ENCODE assay signal across 20 mouse cellular contexts in genomic region chr15:102250521-102250920, GRCm38 (mm10). TPM values are rescaled to one million over a fixed set of nuclear protein-coding genes. Genes with fewer than 3 reads are reported as not detected.
DNase-seq lines count a peak whose midpoint lies in the region; ATAC-seq and TF ChIP-seq lines count a peak whose summit lies in the region.
"Had no signal": no experiment of that assay in that cellular context is flagged by ENCODE, and none has a peak within 500 bp of the region (broad histone marks: within the 10 kb centered on the region; RNA-seq: fewer than 3 reads in every experiment).

No protein-coding gene starts in this region.

- H3K27me3 ChIP-seq in forebrain, embryonic 10.5 days (ENCODE audit: poor library complexity, severe bottlenecking), result peaks cover 83% of the 10 kb centered on the region
- peaks cover 12% of the 10 kb centered on the region; the same call in 1 of the 2 replicates for H3K27me3 ChIP-seq in forebrain, embryonic 14.5 days (replicated peaks; ENCODE audit: control insufficient read depth, insufficient read depth, low read length)
- H3K27me3 ChIP-seq in midbrain, embryonic 11.5 days (ENCODE audit: control insufficient read depth, insufficient read depth, low read length), result peaks cover 42% of the 10 kb centered on the region
- peaks cover 11% of the 10 kb centered on the region; the same call in 1 of the 2 replicates for H3K27me3 ChIP-seq in midbrain, postnatal 0 days (ENCODE audit: insufficient read depth, low read length)
- no peaks in the 10 kb centered on the region for H3K27me3 ChIP-seq in limb, embryonic 12.5 days

- WGBS in forebrain, embryonic 10.5 days, result 62% methylated on average over 5 of the region's 5 CpGs
- WGBS in forebrain, embryonic 14.5 days, result 64% methylated on average over 5 of the region's 5 CpGs
- WGBS in midbrain, embryonic 11.5 days, result 59% methylated on average over 5 of the region's 5 CpGs
- WGBS in midbrain, postnatal 0 days, result 63% methylated on average over 5 of the region's 5 CpGs
- WGBS in limb, embryonic 12.5 days, result 54% methylated on average over 5 of the region's 5 CpGs

- H3K9ac ChIP-seq in forebrain, embryonic 14.5 days (ENCODE audit: low read length), result no peak overlapping the region
- H3K9ac ChIP-seq in midbrain, embryonic 11.5 days (ENCODE audit: low read length), result no peak overlapping the region
- no peak overlapping the region for H3K9ac ChIP-seq in midbrain, postnatal 0 days (replicated peaks; ENCODE audit: low read length, poor library complexity, severe bottlenecking)
- peak overlapping the region; percentile 52 for H3K9ac ChIP-seq in limb, embryonic 12.5 days (replicated peaks)
- H3K9ac ChIP-seq: neural tube, embryonic 15.5 days had no signal

- H3K4me3 ChIP-seq in forebrain, embryonic 10.5 days, result peak overlapping the region; percentile 69; the same call in 1 of the 2 replicates
- no peak overlapping the region for H3K4me3 ChIP-seq in forebrain, embryonic 14.5 days (ENCODE audit: low read depth, low read length)
- H3K4me3 ChIP-seq in midbrain, embryonic 11.5 days (ENCODE audit: low read depth, low read length), result no peak overlapping the region
- no peak overlapping the region for H3K4me3 ChIP-seq in midbrain, postnatal 0 days (ENCODE audit: low read depth, low read length)
- H3K4me3 ChIP-seq in limb, embryonic 12.5 days (replicated peaks), result peak overlapping the region; percentile 67; the same call in 1 of the 2 replicates
- H3K4me3 ChIP-seq: neural tube, embryonic 15.5 days had no signal

- H3K36me3 ChIP-seq in forebrain, embryonic 10.5 days (replicated peaks), result peaks cover 4% of the 10 kb centered on the region; the same call in 1 of the 2 replicates
- H3K36me3 ChIP-seq in forebrain, embryonic 14.5 days (ENCODE audit: control insufficient read depth, insufficient read depth, low read length), result no peaks in the 10 kb centered on the region
- H3K36me3 ChIP-seq in midbrain, embryonic 11.5 days (ENCODE audit: control insufficient read depth, insufficient read depth, low read length), result no peaks in the 10 kb centered on the region
- H3K36me3 ChIP-seq in midbrain, postnatal 0 days (ENCODE audit: insufficient read depth, low read length), result no peaks in the 10 kb centered on the region
- peaks cover 49% of the 10 kb centered on the region for H3K36me3 ChIP-seq in limb, embryonic 12.5 days
- H3K36me3 ChIP-seq: neural tube, embryonic 15.5 days had no signal

- no peaks in the 10 kb centered on the region for H3K9me3 ChIP-seq in forebrain, embryonic 10.5 days
- no peaks in the 10 kb centered on the region for H3K9me3 ChIP-seq in forebrain, embryonic 14.5 days (replicated peaks; ENCODE audit: control insufficient read depth, low read length)
- no peaks in the 10 kb centered on the region for H3K9me3 ChIP-seq in midbrain, embryonic 11.5 days (ENCODE audit: control insufficient read depth, low read length)
- no peaks in the 10 kb centered on the region for H3K9me3 ChIP-seq in midbrain, postnatal 0 days (ENCODE audit: low read length)
- no peaks in the 10 kb centered on the region for H3K9me3 ChIP-seq in limb, embryonic 12.5 days
- H3K9me3 ChIP-seq: neural tube, embryonic 15.5 days had no signal

- H3K4me2 ChIP-seq in forebrain, embryonic 14.5 days (ENCODE audit: low read length), result no peak overlapping the region
- H3K4me2 ChIP-seq in midbrain, embryonic 11.5 days, result no peak overlapping the region
- H3K4me2 ChIP-seq in midbrain, postnatal 0 days (ENCODE audit: low read depth, low read length, poor library complexity, severe bottlenecking), result no peak overlapping the region
- H3K4me2 ChIP-seq in limb, embryonic 12.5 days, result peak overlapping the region; percentile 97

- no peak for ATAC-seq in forebrain, embryonic 14.5 days
- ATAC-seq in midbrain, embryonic 11.5 days (ENCODE audit: low FRiP score), result no peak
- no peak for ATAC-seq in midbrain, postnatal 0 days (ENCODE audit: low FRiP score)
- no peak for ATAC-seq in limb, embryonic 12.5 days (ENCODE audit: insufficient number of reproducible peaks, insufficient read depth, low FRiP score, low TSS enrichment, low read depth)

- no peak for TF ChIP-seq CTCF in midbrain, postnatal 0 days (IDR thresholded peaks at IDR 0.05)

- H3K4me1 ChIP-seq in forebrain, embryonic 10.5 days, result peaks cover 83% of the 10 kb centered on the region
- peaks cover 10% of the 10 kb centered on the region for H3K4me1 ChIP-seq in forebrain, embryonic 14.5 days (ENCODE audit: control insufficient read depth, insufficient read depth, low read length)
- H3K4me1 ChIP-seq in midbrain, embryonic 11.5 days (ENCODE audit: control insufficient read depth, insufficient read depth, low read length), result peaks cover 19% of the 10 kb centered on the region
- no peaks in the 10 kb centered on the region for H3K4me1 ChIP-seq in midbrain, postnatal 0 days (ENCODE audit: insufficient read depth, low read length)
- H3K4me1 ChIP-seq in limb, embryonic 12.5 days (replicated peaks), result peaks cover 81% of the 10 kb centered on the region

- peak overlapping the region; percentile 87; the same call in 1 of the 2 replicates for H3K27ac ChIP-seq in forebrain, embryonic 10.5 days
- H3K27ac ChIP-seq in forebrain, embryonic 14.5 days (ENCODE audit: low read depth, low read length), result no peak overlapping the region
- H3K27ac ChIP-seq in midbrain, embryonic 11.5 days (ENCODE audit: low read depth, low read length), result no peak overlapping the region
- H3K27ac ChIP-seq in midbrain, postnatal 0 days (ENCODE audit: low read depth, low read length), result no peak overlapping the region
- H3K27ac ChIP-seq in limb, embryonic 12.5 days, result peak overlapping the region; percentile 100

- no peak for DNase-seq in forebrain, embryonic 10.5 days (ENCODE audit: extremely low spot score, low spot score)
- no peak for DNase-seq in forebrain, embryonic 14.5 days (ENCODE audit: low spot score)
- DNase-seq in midbrain, embryonic 11.5 days (ENCODE audit: low spot score, missing footprints), result peak; percentile 79
- no peak for DNase-seq in midbrain, postnatal 0 days (ENCODE audit: low spot score)
- no peak for DNase-seq in B cell, adult 2 months
- no peak for DNase-seq in right cerebral cortex, adult 18-20 months
- no peak for DNase-seq in thymus, postnatal 36 days
- DNase-seq: adrenal gland, adult 2 months; cerebellum, adult 11-12 months; heart, postnatal 36 days; kidney, adult 2 months; kidney, postnatal 4 days; liver; lung, adult 2 months; retina, postnatal 1 day; spleen, adult 18-20 months had no signal

RNA-seq across cellular contexts. Expression of gene Rarg, which starts 6.8 kb away (rescaled TPM):
- polyA plus RNA-seq in forebrain, embryonic 10.5 days (2016; fragmentation: Nextera tagmentation; extraction: Ambion mirVana), result 27.5 and 31.3 TPM in 2 replicates
- polyA plus RNA-seq in forebrain, embryonic 14.5 days (2014; fragmentation: Nextera tagmentation; extraction: Ambion mirVana), result 4.0 and 5.3 TPM in 2 replicates
- 10.1 and 10.5 TPM in 2 replicates for polyA plus RNA-seq in midbrain, embryonic 11.5 days (2014; fragmentation: Nextera tagmentation; extraction: Ambion mirVana)
- 4.4 and 12.6 TPM in 2 replicates for total RNA-seq in midbrain, postnatal 0 days (2014; rRNA removed)
- 3.9 and 4.2 TPM in 2 replicates for polyA plus RNA-seq in midbrain, postnatal 0 days (2015; fragmentation: Nextera tagmentation; extraction: Ambion mirVana)
- polyA plus RNA-seq in limb, embryonic 12.5 days (2016; fragmentation: Nextera tagmentation; extraction: Ambion mirVana), result 137 TPM in 2 replicates

RNA-seq across cellular contexts. Expression of gene Itgb7, which starts 18.8 kb away (rescaled TPM):
- polyA plus RNA-seq in forebrain, embryonic 10.5 days (2016; fragmentation: Nextera tagmentation; extraction: Ambion mirVana), result 0.42 and 0.55 TPM in 2 replicates
- 0.38 and 0.49 TPM in 2 replicates for polyA plus RNA-seq in forebrain, embryonic 14.5 days (2014; fragmentation: Nextera tagmentation; extraction: Ambion mirVana)
- 0.15 and 0.55 TPM in 2 replicates for polyA plus RNA-seq in midbrain, embryonic 11.5 days (2014; fragmentation: Nextera tagmentation; extraction: Ambion mirVana)
- total RNA-seq in midbrain, postnatal 0 days (2014; rRNA removed), result 0.88 and 1.5 TPM in 2 replicates
- 1.1 and 1.2 TPM in 2 replicates for polyA plus RNA-seq in midbrain, postnatal 0 days (2015; fragmentation: Nextera tagmentation; extraction: Ambion mirVana)
- polyA plus RNA-seq in limb, embryonic 12.5 days (2016; fragmentation: Nextera tagmentation; extraction: Ambion mirVana), result 2.9 and 3.3 TPM in 2 replicates

RNA-seq across cellular contexts. Expression of gene Gm9918, which starts 19.8 kb away (rescaled TPM):
- 0.48 and 0.76 TPM in 2 replicates for polyA plus RNA-seq in forebrain, embryonic 10.5 days (2016; fragmentation: Nextera tagmentation; extraction: Ambion mirVana)
- not detected in 2 replicates for polyA plus RNA-seq in forebrain, embryonic 14.5 days (2014; fragmentation: Nextera tagmentation; extraction: Ambion mirVana)
- 0.15 and 0.23 TPM in 2 replicates for polyA plus RNA-seq in midbrain, embryonic 11.5 days (2014; fragmentation: Nextera tagmentation; extraction: Ambion mirVana)
- total RNA-seq in midbrain, postnatal 0 days (2014; rRNA removed), result not detected in 2 replicates
- not detected in 2 replicates for polyA plus RNA-seq in midbrain, postnatal 0 days (2015; fragmentation: Nextera tagmentation; extraction: Ambion mirVana)
- 1.3 and 1.4 TPM in 2 replicates for polyA plus RNA-seq in limb, embryonic 12.5 days (2016; fragmentation: Nextera tagmentation; extraction: Ambion mirVana)
- total RNA-seq: adrenal gland, adult 2 months; CH12.LX; gastrocnemius, adult 8-10 months; heart, postnatal 36 days had no signal

RNA-seq across cellular contexts. Expression of gene Mfsd5, which starts 28.7 kb away (rescaled TPM):
- 64.2 and 66.8 TPM in 2 replicates for polyA plus RNA-seq in forebrain, embryonic 10.5 days (2016; fragmentation: Nextera tagmentation; extraction: Ambion mirVana)
- 43.8 and 48.8 TPM in 2 replicates for polyA plus RNA-seq in forebrain, embryonic 14.5 days (2014; fragmentation: Nextera tagmentation; extraction: Ambion mirVana)
- 50.8 and 53.0 TPM in 2 replicates for polyA plus RNA-seq in midbrain, embryonic 11.5 days (2014; fragmentation: Nextera tagmentation; extraction: Ambion mirVana)
- total RNA-seq in midbrain, postnatal 0 days (2014; rRNA removed), result 43.3 and 59.3 TPM in 2 replicates
- 63.5 and 67.3 TPM in 2 replicates for polyA plus RNA-seq in midbrain, postnatal 0 days (2015; fragmentation: Nextera tagmentation; extraction: Ambion mirVana)
- 56.1 and 58.8 TPM in 2 replicates for polyA plus RNA-seq in limb, embryonic 12.5 days (2016; fragmentation: Nextera tagmentation; extraction: Ambion mirVana)

RNA-seq across cellular contexts. Expression of gene Espl1, which starts 45.5 kb away (rescaled TPM):
- polyA plus RNA-seq in forebrain, embryonic 10.5 days (2016; fragmentation: Nextera tagmentation; extraction: Ambion mirVana), result 55.6 and 59.9 TPM in 2 replicates
- polyA plus RNA-seq in forebrain, embryonic 14.5 days (2014; fragmentation: Nextera tagmentation; extraction: Ambion mirVana), result 11.5 and 13.5 TPM in 2 replicates
- polyA plus RNA-seq in midbrain, embryonic 11.5 days (2014; fragmentation: Nextera tagmentation; extraction: Ambion mirVana), result 29.4 and 33.3 TPM in 2 replicates
- total RNA-seq in midbrain, postnatal 0 days (2014; rRNA removed), result 2.7 and 4.5 TPM in 2 replicates
- 1.7 and 2.7 TPM in 2 replicates for polyA plus RNA-seq in midbrain, postnatal 0 days (2015; fragmentation: Nextera tagmentation; extraction: Ambion mirVana)
- polyA plus RNA-seq in limb, embryonic 12.5 days (2016; fragmentation: Nextera tagmentation; extraction: Ambion mirVana), result 42.7 and 49.3 TPM in 2 replicates

Comparison
In these comparisons a context has a peak if more than half of its experiments do, and no peak if none do; other contexts are left out.
1. H3K27ac ChIP-seq: peak in forebrain, embryonic 10.5 days (single experiment) and limb, embryonic 12.5 days (single experiment); none in forebrain, embryonic 14.5 days (single experiment), midbrain, embryonic 11.5 days (single experiment) and midbrain, postnatal 0 days (single experiment).
2. H3K4me3 ChIP-seq: peak in forebrain, embryonic 10.5 days (single experiment) and limb, embryonic 12.5 days (single experiment); none in forebrain, embryonic 14.5 days (single experiment), midbrain, embryonic 11.5 days (single experiment) and midbrain, postnatal 0 days (single experiment).